Mouse (Mus musculus): ENCODE results near the gene Slc30a6. TPM values are rescaled to one million over a fixed set of nuclear protein-coding genes. Genes with fewer than 3 reads are reported as not detected.
A peak's percentile ranks its signal among the peaks of the same experiment; 100 is the strongest.

The Slc30a6 gene
- 9.1 and 13.8 TPM in 2 replicates for total RNA-seq (2017)

DNA sequence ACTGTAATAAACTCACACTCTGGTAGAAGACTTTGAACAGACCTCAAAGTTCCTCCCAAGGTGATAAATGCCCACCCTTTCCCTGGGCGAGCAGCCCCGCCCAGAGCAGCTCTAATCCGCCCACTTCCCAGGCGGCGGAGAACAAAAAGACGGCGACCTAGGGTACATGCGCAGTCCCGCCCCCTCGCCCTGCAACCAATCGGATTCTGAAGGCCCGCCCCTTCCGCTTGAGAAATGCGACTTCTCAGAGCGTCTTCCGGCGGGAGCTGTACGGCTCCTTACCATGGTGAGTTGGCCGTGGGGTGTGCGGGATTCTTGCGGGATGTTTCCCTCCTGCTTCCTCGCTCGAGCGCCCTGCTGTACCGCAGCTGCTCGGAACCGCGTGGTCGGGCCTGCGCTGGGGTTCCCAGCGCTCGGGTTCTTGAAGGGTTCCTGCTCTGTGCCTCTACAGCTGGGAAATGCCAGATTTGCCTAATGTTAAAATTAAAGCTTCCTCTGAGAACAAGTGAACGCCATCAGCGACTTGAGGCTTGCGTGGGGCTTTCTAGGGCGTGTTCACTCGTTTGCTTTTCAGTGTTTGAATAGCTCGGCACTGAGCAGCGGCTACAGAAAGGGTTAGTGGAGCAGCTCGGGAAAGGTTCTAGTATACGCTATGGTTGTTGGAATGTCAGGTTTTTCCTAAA, at the start of gene Slc30a6:
Slc30a6 (plus strand) TSS at position 226 of the 683 bp plus-strand sequence.
- peak; percentile 97 for ATAC-seq (replicated peaks; ENCODE audit: low read depth, poor library complexity, severe bottlenecking)

DNA sequence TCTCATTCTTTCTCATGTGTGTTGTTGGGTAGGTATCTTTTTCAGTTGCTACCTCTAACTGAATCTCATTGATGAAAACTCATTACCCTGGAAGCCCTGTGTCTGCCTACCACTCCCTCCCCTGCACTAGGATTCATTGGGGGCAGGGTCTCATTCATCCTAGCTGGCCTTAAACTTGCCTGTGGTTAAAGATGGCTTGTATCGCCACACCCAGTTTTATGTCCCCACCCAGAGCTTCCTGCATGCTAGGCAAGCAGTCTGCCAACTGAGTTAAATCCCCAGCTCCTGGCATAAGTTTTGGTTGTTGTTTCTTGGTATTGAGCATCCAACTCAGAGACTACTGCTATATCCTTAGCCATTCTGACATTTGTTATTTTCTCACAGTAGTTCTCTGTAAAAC, 31.8 kb upstream of the Slc30a6 start:
- ATAC-seq (replicated peaks; ENCODE audit: low read depth, poor library complexity, severe bottlenecking), result peak; percentile 60; the same call in 1 of the 2 replicates

DNA sequence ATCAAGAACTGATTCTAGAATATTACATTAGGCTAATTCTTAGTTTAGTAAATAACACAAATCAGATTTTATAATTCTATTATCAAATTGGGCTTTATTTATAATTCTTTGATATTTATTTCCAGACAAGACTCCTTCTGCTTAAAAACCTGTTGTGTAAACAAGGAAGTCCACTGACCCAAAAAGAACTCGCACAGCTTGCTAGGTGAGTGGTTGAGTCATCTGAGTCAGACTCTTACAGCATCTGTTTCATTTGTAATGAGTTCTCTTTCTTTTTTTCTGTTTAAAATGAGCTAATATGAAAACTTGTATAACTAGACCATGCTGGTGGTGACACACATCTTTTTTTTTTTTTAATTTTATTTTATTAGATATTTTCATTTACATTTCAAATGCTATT, 18.5 kb upstream of the Slc30a6 start:
- no peak for ATAC-seq (replicated peaks; ENCODE audit: low read depth, poor library complexity, severe bottlenecking)

DNA sequence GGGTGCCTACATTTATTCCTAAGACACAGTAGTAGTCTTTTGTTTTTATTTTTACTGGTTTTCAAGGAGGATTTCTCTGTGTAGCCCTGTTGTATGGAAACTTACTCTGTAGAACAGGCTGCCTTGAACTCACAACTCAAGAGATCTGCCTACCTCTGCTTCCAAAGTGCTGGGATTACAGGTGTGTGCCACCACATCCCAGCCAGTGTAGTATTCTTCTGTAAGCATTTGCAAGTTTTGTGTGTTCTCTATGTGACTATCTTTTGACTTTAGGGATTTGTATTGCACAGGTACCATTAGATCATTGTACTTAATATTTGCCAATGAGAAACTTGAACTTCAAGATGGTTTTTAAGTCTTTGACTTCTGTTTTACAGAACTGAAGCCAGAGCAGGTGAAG, 8.8 kb upstream of the Slc30a6 start:
- no peak for ATAC-seq (replicated peaks; ENCODE audit: low read depth, poor library complexity, severe bottlenecking)

DNA sequence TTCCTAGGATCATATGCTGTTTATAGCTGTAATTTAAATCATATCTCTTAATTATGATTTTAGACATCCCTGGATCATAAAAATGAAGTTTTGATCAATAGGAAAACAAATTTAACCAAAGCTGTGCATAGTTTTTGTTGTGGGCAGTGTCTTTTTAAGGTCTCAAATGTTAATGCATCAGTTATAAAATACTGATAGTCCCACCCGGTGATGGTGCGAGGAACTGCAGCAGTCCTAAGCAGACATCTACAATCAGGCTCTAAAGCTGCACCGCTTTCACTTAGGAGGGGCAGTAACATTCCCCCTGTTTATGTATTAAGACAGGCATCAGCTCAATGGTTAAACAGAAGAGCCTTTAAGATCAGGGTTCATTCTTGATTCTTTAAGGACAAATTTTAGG, 5.6 kb upstream of the Slc30a6 start:
- peak; percentile 52; the same call in 1 of the 2 replicates for ATAC-seq (replicated peaks; ENCODE audit: low read depth, poor library complexity, severe bottlenecking)

DNA sequence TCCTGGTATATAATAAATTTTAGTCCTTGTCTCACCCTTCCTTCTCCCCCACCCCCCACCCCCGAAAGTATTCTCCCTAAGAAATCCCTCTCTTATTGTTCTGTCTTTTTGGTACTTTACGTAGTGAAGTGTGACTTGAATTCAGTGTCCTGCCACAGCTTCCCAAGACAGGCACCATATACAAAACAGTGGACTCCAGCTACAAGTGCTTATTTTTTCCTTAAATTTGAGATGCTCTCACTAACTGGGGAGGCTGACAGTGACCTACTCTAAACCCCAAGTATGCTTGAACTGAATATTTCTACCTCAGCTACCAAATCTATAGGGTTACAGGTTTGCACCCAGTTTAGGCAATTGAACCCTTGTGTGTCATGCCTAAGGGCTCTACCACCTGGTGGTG, 1.0 kb upstream of the Slc30a6 start:
- ATAC-seq (replicated peaks; ENCODE audit: low read depth, poor library complexity, severe bottlenecking), result no peak

DNA sequence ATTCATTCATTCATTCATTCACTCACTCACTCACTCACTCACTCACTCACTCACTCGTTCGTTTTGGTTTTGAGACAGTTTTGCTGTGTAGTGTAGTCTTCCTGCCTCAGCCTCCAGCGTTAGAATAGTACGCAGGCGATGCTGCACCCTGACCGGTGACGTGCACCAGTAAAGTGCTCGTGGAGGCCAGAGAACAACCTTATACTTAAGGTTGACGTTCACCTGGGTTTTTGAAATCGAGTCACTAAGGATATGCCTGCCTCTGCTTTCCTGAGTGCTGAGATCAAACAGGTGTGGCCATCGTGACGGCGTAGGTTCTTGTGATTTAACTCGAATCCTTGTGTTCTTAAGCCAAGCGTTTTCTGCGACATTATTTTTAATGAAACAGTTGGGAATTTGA, 553 bp upstream of the Slc30a6 start:
- peak; percentile 12; the same call in 1 of the 2 replicates for ATAC-seq (replicated peaks; ENCODE audit: low read depth, poor library complexity, severe bottlenecking)

DNA sequence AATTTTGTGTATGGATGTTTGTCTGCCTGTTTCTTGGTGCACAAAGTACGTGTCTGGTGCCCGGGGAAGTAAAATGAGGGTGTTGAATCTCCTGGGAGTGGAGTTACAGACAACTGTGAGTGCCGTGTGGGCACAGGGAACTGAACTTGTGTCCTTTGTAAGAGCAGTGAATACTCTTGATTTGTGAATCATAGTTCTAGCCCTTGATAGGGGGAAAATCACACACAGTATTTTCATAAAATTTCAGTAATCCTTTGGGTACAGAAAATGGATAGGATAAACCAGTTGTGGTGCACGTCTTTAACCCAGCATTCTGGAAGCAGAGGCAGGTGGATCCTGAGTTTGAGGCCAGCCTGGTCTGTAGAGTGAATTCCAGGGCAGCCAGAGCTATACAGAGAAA, 1.4 kb downstream of the Slc30a6 start:
- ATAC-seq (replicated peaks; ENCODE audit: low read depth, poor library complexity, severe bottlenecking), result no peak

DNA sequence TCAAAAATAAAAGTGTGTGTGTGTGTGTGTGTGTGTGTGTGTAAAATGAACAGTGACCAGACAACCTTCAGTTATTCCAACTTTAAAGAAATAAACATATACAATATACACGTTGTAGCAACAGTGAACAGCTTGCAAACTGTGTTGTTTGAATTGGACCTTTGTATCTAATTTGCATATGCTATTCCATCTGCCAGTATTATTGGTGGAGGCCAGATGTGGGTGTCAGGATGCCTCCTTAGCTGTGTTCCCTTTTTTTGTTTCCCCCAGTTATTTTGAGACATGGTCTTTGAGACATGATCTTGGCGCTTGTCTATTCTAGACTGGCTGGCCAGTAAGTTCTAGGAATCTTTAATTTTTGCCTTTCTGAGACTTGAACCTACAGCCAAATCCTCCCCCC, 1.8 kb downstream of the Slc30a6 start:
- no peak for ATAC-seq (replicated peaks; ENCODE audit: low read depth, poor library complexity, severe bottlenecking)

DNA sequence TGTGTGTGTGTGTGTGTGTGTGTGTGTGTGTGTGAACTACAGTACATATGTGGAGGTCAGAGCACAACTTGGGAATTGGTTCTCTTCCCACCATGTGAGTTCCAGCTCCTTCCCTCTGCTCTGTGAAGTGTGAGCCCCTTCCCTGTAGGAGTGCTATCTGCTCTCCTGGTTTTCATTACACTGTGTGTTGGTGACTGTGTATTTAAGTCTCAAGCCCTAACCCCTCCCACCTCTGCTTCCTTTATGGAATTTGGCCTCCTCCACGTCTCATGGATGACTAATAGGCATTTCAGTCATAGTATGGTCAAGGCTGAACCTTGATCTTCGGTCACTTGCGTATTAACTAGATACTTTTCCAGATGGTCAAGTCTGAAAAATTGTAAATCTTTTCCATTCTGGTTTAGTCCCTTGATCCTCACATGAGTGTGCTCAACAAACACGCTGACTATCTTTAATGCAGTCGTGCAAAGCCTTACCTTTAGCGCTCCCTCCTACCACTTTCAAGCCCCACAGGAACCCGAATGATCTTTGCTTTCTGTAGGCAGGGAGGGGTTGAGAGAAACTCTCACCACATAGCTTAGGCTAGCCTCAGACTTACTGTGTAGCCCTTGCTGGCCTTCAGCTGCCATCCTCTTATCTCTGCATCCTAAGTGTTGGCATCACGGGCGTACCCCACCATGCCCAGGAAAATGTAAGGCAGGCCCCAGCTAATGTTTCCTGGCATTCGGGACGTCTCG, 7.2 kb downstream of the Slc30a6 start:
- no peak for ATAC-seq (replicated peaks; ENCODE audit: low read depth, poor library complexity, severe bottlenecking)

DNA sequence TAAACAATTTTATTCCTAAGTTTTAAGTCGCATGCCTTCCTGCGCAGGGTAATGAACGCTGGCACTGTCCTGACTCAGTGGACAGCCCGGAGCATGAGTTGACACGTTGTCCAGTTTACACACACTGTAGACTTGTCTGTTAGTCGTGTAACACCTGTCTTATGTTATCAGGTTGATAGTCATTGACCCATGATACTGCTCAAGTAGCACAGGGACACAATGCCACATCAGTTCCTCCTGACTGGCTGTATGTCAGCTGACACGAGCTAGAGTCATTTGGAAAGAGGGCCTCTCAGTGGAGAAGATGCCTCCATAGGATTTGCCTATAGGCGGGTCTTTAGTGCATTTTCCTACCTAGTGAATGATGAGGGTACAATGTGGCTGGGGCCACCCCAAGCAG, 11.1 kb downstream of the Slc30a6 start:
- no peak for ATAC-seq (replicated peaks; ENCODE audit: low read depth, poor library complexity, severe bottlenecking)

DNA sequence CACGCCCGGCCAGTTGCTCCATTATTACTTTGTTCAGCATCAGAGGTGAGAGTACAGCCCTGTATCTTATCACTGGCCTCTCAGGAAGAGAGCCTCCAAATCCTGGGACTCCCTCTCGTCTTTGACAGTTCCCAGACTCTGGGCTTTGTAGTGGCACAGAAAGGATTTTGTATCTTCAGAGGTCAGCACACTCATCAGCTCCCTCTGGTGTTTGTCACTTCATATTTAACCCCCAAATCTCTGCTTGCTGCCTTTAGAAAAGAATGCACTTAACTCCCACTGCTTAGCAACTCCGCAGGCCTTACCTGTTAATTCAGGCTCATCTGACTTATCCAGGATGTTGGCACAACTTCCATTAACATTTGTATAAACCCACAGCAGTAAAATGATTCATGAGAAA, 14.3 kb downstream of the Slc30a6 start:
- no peak for ATAC-seq (replicated peaks; ENCODE audit: low read depth, poor library complexity, severe bottlenecking)

DNA sequence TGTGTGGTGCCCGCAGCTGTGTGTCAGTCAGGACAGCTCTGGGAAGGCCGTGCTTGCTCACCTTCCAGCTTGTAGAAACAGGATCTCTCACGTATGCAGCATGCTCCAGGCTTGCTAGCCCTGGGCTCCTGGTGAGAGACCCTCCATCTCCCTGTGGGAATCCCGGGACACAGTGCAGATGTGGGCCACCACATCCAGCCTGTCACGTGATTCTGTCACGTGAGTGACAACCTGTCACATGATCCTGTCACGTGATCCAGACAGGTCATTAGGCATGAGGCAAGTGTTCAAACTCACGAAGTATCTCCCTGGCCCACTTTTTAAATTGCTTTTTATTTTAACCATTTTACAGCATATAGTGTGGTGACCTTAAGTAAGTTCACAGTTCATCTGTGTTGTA, 17.9 kb downstream of the Slc30a6 start:
- ATAC-seq (replicated peaks; ENCODE audit: low read depth, poor library complexity, severe bottlenecking), result no peak

DNA sequence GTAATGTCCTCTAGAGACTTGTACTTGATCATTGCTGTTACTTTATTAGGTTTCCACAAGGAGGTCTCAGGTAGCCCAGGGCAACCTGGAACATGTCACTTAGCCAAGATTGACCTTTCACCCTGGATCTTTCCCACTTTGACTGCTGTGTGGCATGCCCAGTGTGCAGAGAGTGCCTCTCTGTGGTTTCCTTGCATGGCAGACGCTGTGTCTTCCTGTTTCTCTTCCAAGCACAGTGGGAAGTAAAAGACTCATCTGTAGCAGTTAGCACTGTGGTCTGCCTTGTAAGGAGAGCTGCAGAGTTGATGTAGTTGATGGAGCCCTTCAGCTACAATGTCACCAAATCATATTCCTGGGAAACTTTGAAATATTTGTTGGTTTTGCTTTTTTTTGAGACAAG, 19.3 kb downstream of the Slc30a6 start:
- ATAC-seq (replicated peaks; ENCODE audit: low read depth, poor library complexity, severe bottlenecking), result peak; percentile 73

DNA sequence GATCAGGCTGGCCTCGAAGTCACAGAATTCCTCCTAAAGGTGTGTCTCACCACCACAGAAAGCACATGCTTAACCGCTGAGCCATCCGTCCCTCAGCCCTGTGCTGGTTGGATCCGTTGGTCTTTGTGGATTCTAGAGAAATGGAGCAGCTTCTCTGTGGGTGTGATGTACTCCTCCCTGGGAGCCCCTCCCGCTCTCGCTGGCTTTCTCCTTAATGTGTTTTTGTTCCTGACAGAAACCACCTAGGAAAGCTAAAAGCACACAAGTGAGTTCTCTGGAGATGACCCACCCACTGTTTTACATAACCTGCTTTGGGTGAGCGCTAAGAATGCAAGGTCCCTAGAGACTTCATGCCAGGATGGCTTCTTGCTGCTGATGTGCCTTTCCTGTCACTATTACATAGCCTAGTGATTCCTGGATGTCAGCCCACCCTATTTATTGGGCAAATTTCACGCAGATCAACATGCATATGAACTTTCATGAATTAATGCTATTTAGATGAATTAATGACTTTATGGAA, 21.5 kb downstream of the Slc30a6 start:
- no peak for ATAC-seq (replicated peaks; ENCODE audit: low read depth, poor library complexity, severe bottlenecking)

DNA sequence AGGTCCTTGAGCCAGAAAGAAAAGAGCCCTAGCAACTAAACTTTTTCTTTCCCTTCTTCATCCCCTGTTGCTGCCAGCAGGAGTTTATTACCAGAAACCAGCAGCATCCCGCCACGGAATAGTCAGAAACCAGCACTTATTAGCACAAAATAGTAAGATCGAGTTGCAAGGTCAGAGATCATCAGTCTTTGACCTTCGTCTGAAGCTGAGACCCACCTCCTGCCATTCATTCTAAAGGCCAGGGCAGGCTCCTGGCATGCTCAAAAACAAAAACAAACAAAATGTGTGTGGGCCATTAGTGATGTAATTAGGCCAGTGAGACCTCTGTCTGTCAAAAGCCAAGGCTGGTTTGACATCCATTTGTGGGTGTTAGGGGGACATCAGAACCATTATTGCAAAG, 22.8 kb downstream of the Slc30a6 start:
- no peak for ATAC-seq (replicated peaks; ENCODE audit: low read depth, poor library complexity, severe bottlenecking)

DNA sequence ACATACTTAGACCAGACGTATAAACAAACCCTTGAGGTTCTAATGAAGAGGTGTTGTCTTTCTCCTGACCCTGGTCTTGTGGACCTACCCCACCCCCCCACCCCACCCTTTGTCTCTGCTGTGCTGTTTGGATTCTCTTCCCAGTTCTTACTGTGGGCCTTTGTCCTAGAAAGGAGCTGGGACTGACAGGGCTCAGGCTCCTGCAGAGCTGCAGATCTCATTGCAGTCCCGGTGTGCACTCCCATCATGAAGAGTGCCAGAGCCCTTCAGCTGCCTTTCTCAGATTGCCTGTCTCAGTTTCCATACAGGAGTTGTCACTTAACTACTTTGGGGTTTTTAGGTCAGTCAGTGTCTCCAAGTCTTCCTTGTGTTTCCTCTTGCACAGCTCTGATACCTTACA, 25.2 kb downstream of the Slc30a6 start:
- no peak for ATAC-seq (replicated peaks; ENCODE audit: low read depth, poor library complexity, severe bottlenecking)

DNA sequence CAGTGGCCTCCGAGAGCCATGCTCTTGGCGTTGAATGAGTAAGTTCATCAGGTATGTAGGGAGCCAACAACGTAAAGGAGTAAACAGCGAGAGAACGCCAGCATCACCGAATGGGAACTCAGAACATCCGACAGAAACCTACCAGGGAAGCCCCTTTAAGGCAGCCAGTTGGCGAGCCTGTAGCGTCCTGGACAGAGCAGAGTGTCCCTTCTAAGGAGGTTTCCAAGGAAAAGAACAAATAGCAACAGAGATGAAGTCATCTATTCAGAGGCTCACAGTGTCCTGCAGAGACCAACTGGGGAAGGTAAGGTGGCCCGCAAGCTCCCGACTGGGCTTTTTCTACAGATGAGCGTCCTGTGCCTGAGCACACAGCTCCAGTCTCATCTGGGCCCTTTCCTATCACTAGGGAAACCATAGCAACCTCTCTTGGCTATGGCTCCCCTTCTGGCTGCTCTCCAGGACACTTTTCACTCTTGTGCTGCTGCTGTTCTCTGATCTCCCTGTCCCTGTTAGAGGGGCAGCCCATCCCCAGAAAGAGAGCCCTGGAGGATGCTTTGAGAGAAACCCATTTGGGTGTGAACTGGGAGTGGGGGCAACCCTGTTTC, 29.1 kb downstream of the Slc30a6 start:
- no peak for ATAC-seq (replicated peaks; ENCODE audit: low read depth, poor library complexity, severe bottlenecking)

DNA sequence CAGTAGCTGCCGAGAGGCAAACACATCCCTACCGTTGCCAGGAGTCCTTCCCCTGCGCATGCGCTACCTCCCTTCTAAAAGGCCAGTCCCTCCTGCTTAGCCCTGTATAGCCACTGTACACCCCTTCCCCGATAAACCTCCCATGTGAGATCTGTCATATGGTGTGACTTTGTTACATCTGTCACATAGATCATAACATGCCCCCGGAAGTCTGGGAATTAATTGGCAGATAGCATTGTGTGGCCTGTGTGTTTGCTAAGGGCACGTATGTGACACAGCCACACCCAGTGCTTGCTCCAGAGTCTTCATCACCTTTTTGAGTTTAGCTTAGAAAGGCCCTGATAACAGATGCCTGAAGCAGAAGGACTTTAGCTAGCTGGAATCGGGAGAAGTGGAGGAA, 34.7 kb downstream of the Slc30a6 start:
- no peak for ATAC-seq (replicated peaks; ENCODE audit: low read depth, poor library complexity, severe bottlenecking)

DNA sequence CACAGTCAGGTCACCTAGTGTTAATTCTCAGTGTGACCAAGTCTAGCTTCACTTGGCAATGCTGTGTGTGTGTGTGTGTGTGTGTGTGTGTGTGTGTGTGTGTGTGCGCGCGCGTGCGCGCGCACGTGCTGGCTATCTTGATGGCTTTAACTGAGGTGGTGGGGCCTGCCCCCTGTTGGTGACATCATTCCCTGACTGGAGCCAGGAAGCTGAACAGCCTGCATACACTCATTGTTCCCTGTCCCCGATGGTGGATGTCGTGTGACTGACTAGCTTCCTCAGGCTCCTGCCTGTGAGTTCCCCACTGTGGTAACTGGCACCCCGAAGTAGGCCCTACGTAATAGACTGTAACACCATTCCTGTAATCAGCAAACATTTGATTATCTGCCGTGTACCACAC, 36.1 kb downstream of the Slc30a6 start:
- 0 out of 2 replicates have a peak, but pooled peaks have one; percentile 32 for ATAC-seq (replicated peaks; ENCODE audit: low read depth, poor library complexity, severe bottlenecking)

DNA sequence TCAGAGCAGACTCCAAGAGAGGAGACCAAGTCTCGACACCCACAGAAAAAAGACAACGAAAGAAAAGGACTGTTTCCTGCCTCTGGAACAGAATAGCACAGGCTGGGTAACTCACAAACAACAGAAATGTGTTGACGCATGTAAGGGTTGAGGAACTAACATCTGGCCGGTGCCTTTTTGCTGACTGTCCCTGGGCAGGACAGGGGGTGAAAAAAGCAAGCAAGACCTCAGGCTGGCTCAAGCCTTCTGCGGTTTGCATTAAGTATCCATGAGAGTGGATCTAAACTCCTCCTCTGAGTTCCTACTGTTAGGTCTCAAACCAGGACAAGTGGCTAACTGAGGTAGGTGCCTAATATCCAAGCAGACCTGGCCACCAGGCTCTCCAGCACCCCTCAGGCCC, 37.2 kb downstream of the Slc30a6 start:
- no peak for ATAC-seq (replicated peaks; ENCODE audit: low read depth, poor library complexity, severe bottlenecking)
